Mouse (Mus musculus): ENCODE results near the gene Aqp7. TPM values are rescaled to one million over a fixed set of nuclear protein-coding genes. Genes with fewer than 3 reads are reported as not detected.

Gene Aqp7
- total and polyA plus RNA-seq, 3 experiments = 0.10 TPM; not detected in 2

DNA sequence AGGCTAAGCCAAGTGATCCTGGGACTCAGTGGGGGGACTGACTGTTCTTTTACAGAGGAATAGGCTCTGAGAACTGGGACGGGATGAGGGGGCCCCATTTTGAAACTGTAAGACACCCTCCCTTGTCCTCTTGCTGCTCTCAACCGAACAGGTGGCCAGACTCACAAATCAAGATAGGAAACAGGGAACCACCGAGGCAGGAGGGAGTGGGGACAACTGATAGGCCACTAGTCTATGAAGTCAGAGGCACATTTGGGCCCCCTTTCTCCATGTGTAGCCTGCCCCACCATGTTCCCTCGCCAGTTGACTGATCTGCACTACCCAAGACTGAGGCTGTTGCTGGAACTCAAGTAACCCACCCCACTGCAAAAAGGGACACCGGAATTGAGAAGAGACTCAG is 48.9 kb upstream of the Aqp7 start:
- in situ Hi-C loops (cut with MboI; ENCODE audit: low pct_ligation_motif_present, low pct_unique_long_range_greater_than_20kb, low sequenced_read_pairs) = no loop called here
- dilution Hi-C loops (cut with MboI; ENCODE audit: extremely low pct_ligation_motif_present, extremely low pct_unique_long_range_greater_than_20kb, low sequenced_read_pairs) = no loop called here
- Histone ChIP-seq H3K4me3 (replicated peaks in 1 of 3; ENCODE audit: low read depth in 2 of 3, low read length in 2 of 3, poor library complexity in 1 of 3) (no peak overlapping the region), H3K27ac (ENCODE audit: insufficient read depth, low read depth) (no peak overlapping the region), H3K9me3 (replicated peaks; ENCODE audit: low read length) (no peaks in the 10 kb centered on the region), H3K4me2 (ENCODE audit: insufficient read depth, low read depth, poor library complexity, severe bottlenecking) (no peak overlapping the region), H3K4me1 (ENCODE audit: control insufficient read depth in 1 of 2, insufficient read depth in 2 of 2) (peaks cover 4% of the 10 kb centered on the region in 2 experiments; a peak in 3 of 4 replicates), H3K79me2 (replicated peaks; ENCODE audit: control insufficient read depth, extremely low read depth, insufficient read depth, poor library complexity, severe bottlenecking) (no peaks in the 10 kb centered on the region), H3K27me3 (replicated peaks) (peaks cover 80% of the 10 kb centered on the region), H3K36me3 (replicated peaks in 1 of 2; ENCODE audit: control insufficient read depth in 1 of 2, insufficient read depth in 1 of 2, low read length in 1 of 2) (no peaks in the 10 kb centered on the region), H3K9ac (ENCODE audit: insufficient read depth, low read depth) (no peak overlapping the region)
- TF ChIP-seq HCFC1 (IDR thresholded peaks at IDR 0.05; ENCODE audit: low read depth, low read length) (no peak), CHD1 (IDR thresholded peaks at IDR 0.05; ENCODE audit: low read depth, low read length) (no peak), ZC3H11A (IDR thresholded peaks at IDR 0.05; ENCODE audit: low read depth, low read length) (no peak), MXI1 (IDR thresholded peaks at IDR 0.05; ENCODE audit: low read depth, low read length) (no peak), CTCF (conservative IDR thresholded peaks at IDR 0.05 in 1 of 2, IDR thresholded peaks at IDR 0.05 in 1 of 2; ENCODE audit: low read depth in 2 of 2, low read length in 2 of 2) (no peak), USF1 (IDR thresholded peaks at IDR 0.05; ENCODE audit: low read depth, low read length) (no peak), TCF12 (IDR thresholded peaks at IDR 0.05; ENCODE audit: low read depth, low read length) (no peak), E2F4 (IDR thresholded peaks at IDR 0.05; ENCODE audit: insufficient replicate concordance, low read depth, low read length) (no peak), JUN (IDR thresholded peaks at IDR 0.05; ENCODE audit: insufficient read depth, low read depth, low read length) (no peak), MEF2A (IDR thresholded peaks at IDR 0.05; ENCODE audit: borderline replicate concordance, low read depth, low read length) (no peak), ZNF384 (IDR thresholded peaks at IDR 0.05; ENCODE audit: low read depth, low read length) (no peak), IRF4 (IDR thresholded peaks at IDR 0.05; ENCODE audit: low read depth, low read length) (no peak)
- no peak for DNase-seq (ENCODE audit: extremely low read depth)

DNA sequence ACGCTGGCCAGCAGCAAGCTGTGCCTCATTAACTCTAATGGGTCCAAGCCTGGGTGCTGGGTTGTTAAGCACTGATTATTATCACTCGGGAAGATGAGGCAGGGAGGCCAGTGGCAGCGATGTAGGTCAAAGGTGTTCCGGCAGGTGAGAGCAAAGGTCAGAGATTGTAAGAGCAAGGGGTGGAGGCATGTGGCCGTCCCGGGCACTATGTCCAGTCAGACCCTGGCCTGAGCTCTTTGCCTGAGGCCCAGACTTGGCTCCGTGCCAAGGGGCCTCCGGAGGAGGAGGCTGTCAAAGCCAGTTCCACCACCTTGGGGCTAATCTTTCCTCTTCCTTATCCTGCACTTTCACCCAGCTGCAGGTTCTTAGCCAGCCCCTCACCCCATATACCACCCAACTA is 48.2 kb upstream of the Aqp7 start:
- H3K9me3 ChIP-seq (replicated peaks; ENCODE audit: low read length) = no peaks in the 10 kb centered on the region
- TF ChIP-seq NRF1 (IDR thresholded peaks at IDR 0.05; ENCODE audit: low read depth, low read length) (no peak), GABPA (IDR thresholded peaks at IDR 0.05; ENCODE audit: insufficient replicate concordance, low read depth, low read length) (no peak)
- peaks cover 4% of the 10 kb centered on the region in 2 experiments; a peak in 3 of 4 replicates for H3K4me1 ChIP-seq (ENCODE audit: control insufficient read depth in 1 of 2, insufficient read depth in 2 of 2)
- no peak overlapping the region for H3K27ac ChIP-seq (ENCODE audit: insufficient read depth, low read depth)
- H3K4me2 ChIP-seq (ENCODE audit: insufficient read depth, low read depth, poor library complexity, severe bottlenecking) = no peak overlapping the region
- in situ Hi-C loops (cut with MboI; ENCODE audit: low pct_ligation_motif_present, low pct_unique_long_range_greater_than_20kb, low sequenced_read_pairs) (no loop called here), dilution Hi-C loops (cut with MboI; ENCODE audit: extremely low pct_ligation_motif_present, extremely low pct_unique_long_range_greater_than_20kb, low sequenced_read_pairs) (no loop called here)
- H3K27me3 ChIP-seq (replicated peaks) = peaks cover 82% of the 10 kb centered on the region
- H3K79me2 ChIP-seq (replicated peaks; ENCODE audit: control insufficient read depth, extremely low read depth, insufficient read depth, poor library complexity, severe bottlenecking) = no peaks in the 10 kb centered on the region
- no peaks in the 10 kb centered on the region for H3K36me3 ChIP-seq (replicated peaks in 1 of 2; ENCODE audit: control insufficient read depth in 1 of 2, insufficient read depth in 1 of 2, low read length in 1 of 2)
- H3K4me3 ChIP-seq (replicated peaks in 1 of 3; ENCODE audit: low read depth in 2 of 3, low read length in 2 of 3, poor library complexity in 1 of 3) = no peak overlapping the region
- DNase-seq (ENCODE audit: extremely low read depth) = no peak
- H3K9ac ChIP-seq (ENCODE audit: insufficient read depth, low read depth) = no peak overlapping the region

DNA sequence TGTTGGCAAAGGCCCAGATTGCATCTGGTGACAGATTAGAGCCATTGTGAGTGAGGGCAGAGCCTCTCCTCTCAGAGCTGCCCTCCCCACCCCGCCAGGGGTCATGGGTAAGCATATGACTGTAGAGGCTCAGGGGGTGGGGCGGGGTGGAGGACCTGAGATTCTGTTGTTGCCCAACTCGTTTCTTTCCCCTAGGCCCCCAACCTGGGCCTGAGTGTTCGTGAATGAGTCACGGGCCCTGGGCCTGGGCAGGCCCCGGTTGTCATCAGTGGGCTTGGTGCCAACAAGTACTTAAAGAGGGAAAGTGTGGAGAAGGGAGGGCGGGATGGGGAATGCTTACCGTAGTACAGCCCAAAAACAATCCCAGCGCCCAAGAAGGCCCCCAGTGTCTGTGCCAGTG is 46.4 kb upstream of the Aqp7 start:
- dilution Hi-C loops (cut with MboI; ENCODE audit: extremely low pct_ligation_motif_present, extremely low pct_unique_long_range_greater_than_20kb, low sequenced_read_pairs) (no loop called here), in situ Hi-C loops (cut with MboI; ENCODE audit: low pct_ligation_motif_present, low pct_unique_long_range_greater_than_20kb, low sequenced_read_pairs) (no loop called here)
- Histone ChIP-seq H3K9ac (ENCODE audit: insufficient read depth, low read depth) (no peak overlapping the region), H3K27ac (ENCODE audit: insufficient read depth, low read depth) (no peak overlapping the region), H3K4me1 (ENCODE audit: control insufficient read depth in 1 of 2, insufficient read depth in 2 of 2) (peaks cover 4% of the 10 kb centered on the region in 2 experiments; a peak in 3 of 4 replicates), H3K36me3 (replicated peaks in 1 of 2; ENCODE audit: control insufficient read depth in 1 of 2, insufficient read depth in 1 of 2, low read length in 1 of 2) (no peaks in the 10 kb centered on the region), H3K9me3 (replicated peaks; ENCODE audit: low read length) (no peaks in the 10 kb centered on the region), H3K27me3 (replicated peaks) (peaks cover 86% of the 10 kb centered on the region), H3K4me3 (replicated peaks in 1 of 3; ENCODE audit: low read depth in 2 of 3, low read length in 2 of 3, poor library complexity in 1 of 3) (no peak overlapping the region), H3K79me2 (replicated peaks; ENCODE audit: control insufficient read depth, extremely low read depth, insufficient read depth, poor library complexity, severe bottlenecking) (no peaks in the 10 kb centered on the region), H3K4me2 (ENCODE audit: insufficient read depth, low read depth, poor library complexity, severe bottlenecking) (no peak overlapping the region)
- TF ChIP-seq JUND (conservative IDR thresholded peaks at IDR 0.05; ENCODE audit: low read depth, low read length) (no peak), RCOR1 (conservative IDR thresholded peaks at IDR 0.05; ENCODE audit: low read depth, low read length) (no peak), PAX5 (IDR thresholded peaks at IDR 0.05; ENCODE audit: low read length) (no peak), MAFK (IDR thresholded peaks at IDR 0.05; ENCODE audit: insufficient replicate concordance, low read length) (no peak), JUN (IDR thresholded peaks at IDR 0.05; ENCODE audit: insufficient read depth, low read depth, low read length) (no peak), MEF2A (IDR thresholded peaks at IDR 0.05; ENCODE audit: borderline replicate concordance, low read depth, low read length) (no peak), CHD1 (IDR thresholded peaks at IDR 0.05; ENCODE audit: low read depth, low read length) (no peak), ZNF384 (IDR thresholded peaks at IDR 0.05; ENCODE audit: low read depth, low read length) (no peak), ZKSCAN1 (IDR thresholded peaks at IDR 0.05; ENCODE audit: borderline replicate concordance, low read depth, low read length) (no peak), IRF4 (IDR thresholded peaks at IDR 0.05; ENCODE audit: low read depth, low read length) (no peak), ZMIZ1 (IDR thresholded peaks at IDR 0.05; ENCODE audit: low read depth, low read length) (no peak), ETS1 (conservative IDR thresholded peaks at IDR 0.05; ENCODE audit: low read depth, low read length) (no peak), SMC3 (IDR thresholded peaks at IDR 0.05; ENCODE audit: low read depth, low read length) (no peak)
- DNase-seq (ENCODE audit: extremely low read depth) = no peak

Measured in CH12.LX (cell line).